Mouse (Mus musculus) erythroblast, embryonic 14.5 days (primary cell): ENCODE results near the gene Gm49661.

Source experiments
- GATA1 ChIP-seq: IDR thresholded peaks from 2 replicates; pipeline ENCODE4 v1.6.1; 2012; ENCODE audit warnings: low read length, inconsistent platforms, mixed read lengths
- TAL1 ChIP-seq: IDR thresholded peaks from 3 replicates; pipeline ENCODE4 v1.6.1; 2012; ENCODE audit warnings: low read length, inconsistent platforms, mixed read lengths

GRCm38 (mm10) chr8:84986379-84986945 is 17.2 kb upstream of the Gm49661 start:
- TF ChIP-seq GATA1 (no peak), TAL1 (no peak)
